Mouse (Mus musculus) megakaryocyte, embryonic 14.5 days (primary cell): ENCODE results near the gene Thbs1. TPM values are rescaled to one million over a fixed set of nuclear protein-coding genes. Genes with fewer than 3 reads are reported as not detected.
A peak's percentile ranks its signal among the peaks of the same experiment; 100 is the strongest.

Experiments
- H3K27me3 ChIP-seq: replicated peaks from 2 replicates; pipeline ENCODE3; 2012; ENCODE audit warnings: inconsistent platforms
- H3K36me3 ChIP-seq: replicated peaks from 2 replicates; pipeline ENCODE3; 2012; ENCODE audit warnings: low read length, inconsistent platforms, mixed read lengths
- H3K4me1 ChIP-seq: 2 replicates; pipeline ENCODE4 v1.6.1; 2012; ENCODE audit warnings: inconsistent platforms
- H3K4me3 ChIP-seq: replicated peaks from 2 replicates; pipeline ENCODE3; 2012; ENCODE audit warnings: moderate library complexity, mild to moderate bottlenecking, inconsistent platforms
- H3K9me3 ChIP-seq: 2 replicates; pipeline ENCODE4 v1.6.1; 2012; ENCODE audit warnings: inconsistent platforms
- FLI1 ChIP-seq: IDR thresholded peaks from 2 replicates; pipeline ENCODE4 v1.6.1; 2012; ENCODE audit warnings: low read length, inconsistent platforms, mixed read lengths
- GATA1 ChIP-seq: IDR thresholded peaks from 3 replicates; pipeline ENCODE4 v1.6.1; 2012; ENCODE audit warnings: mixed read lengths, low read length, inconsistent platforms, borderline replicate concordance
- polyA plus RNA-seq: library from polyadenylated mRNA; stranded (reverse); fragments of >175 nt; gene quantifications from 2 replicates; pipeline ENCODE4 v1.2.3, GENCODE M21; 2012; ENCODE audit warnings: low replicate concordance; ENCODE audit not compliant: insufficient read depth

The Thbs1 gene
- polyA plus RNA-seq, 1 experiment = 258 TPM

DNA sequence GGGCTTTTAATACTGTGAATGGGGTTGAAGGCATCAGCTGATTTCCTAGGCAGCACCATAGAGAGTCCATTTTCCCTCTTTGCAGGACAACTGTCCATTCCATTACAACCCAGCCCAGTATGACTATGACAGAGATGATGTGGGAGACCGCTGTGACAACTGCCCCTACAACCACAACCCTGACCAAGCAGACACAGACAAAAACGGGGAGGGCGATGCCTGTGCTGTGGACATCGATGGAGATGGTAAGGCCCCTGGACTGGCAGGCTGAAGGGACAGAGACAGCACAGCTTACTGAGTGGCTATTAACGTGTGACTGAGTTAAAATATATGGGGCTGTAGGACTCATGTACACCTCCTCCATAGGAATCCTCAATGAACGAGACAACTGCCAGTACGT, 9.1 kb downstream of the Thbs1 start:
- Histone ChIP-seq H3K4me3 (peak overlapping the region; percentile 4), H3K36me3 (peaks cover 100% of the 10 kb centered on the region), H3K9me3 (no peaks in the 10 kb centered on the region), H3K4me1 (peaks cover 61% of the 10 kb centered on the region), H3K27me3 (no peaks in the 10 kb centered on the region)
- TF ChIP-seq FLI1 (no peak), GATA1 (no peak)

DNA sequence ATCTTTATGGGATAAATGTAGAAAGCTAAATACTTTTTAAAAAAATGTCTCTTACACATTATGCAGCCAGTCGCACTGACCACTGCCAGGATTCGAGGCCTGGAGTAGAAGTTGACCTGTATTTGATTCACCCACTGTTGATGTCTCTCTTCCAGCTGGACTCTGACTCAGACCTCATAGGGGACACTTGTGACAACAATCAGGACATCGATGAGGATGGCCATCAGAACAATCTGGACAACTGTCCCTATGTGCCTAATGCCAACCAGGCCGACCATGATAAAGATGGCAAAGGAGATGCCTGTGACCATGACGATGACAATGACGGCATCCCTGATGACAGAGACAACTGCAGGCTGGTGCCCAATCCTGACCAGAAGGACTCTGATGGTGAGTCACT, 10.6 kb downstream of the Thbs1 start:
- Histone ChIP-seq H3K4me3 (peak overlapping the region; percentile 3), H3K4me1 (peaks cover 45% of the 10 kb centered on the region), H3K27me3 (no peaks in the 10 kb centered on the region), H3K36me3 (peaks cover 97% of the 10 kb centered on the region), H3K9me3 (no peaks in the 10 kb centered on the region)
- TF ChIP-seq GATA1 = no peak
- TF ChIP-seq FLI1 = no peak

DNA sequence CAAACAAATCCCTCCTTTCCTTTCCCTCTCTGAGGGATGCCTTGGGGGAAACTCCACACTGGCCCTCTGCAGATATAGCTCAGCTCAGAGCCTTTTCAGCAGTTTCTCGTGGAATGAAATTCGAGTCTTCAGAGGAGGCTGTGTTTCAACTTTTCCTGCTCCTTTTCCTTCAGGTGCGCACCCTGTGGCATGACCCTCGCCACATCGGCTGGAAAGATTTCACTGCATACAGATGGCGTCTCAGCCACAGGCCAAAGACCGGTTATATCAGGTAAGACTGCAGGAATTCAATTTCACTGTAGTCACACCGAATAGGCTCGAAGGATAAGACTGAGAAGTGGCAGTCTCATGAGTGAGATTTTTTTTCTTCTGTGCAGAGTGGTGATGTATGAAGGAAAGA, 12.1 kb downstream of the Thbs1 start:
- Histone ChIP-seq H3K27me3 (no peaks in the 10 kb centered on the region), H3K4me3 (no peak overlapping the region), H3K9me3 (no peaks in the 10 kb centered on the region), H3K36me3 (peaks cover 82% of the 10 kb centered on the region), H3K4me1 (peaks cover 32% of the 10 kb centered on the region)
- TF ChIP-seq FLI1 (no peak), GATA1 (no peak)

DNA sequence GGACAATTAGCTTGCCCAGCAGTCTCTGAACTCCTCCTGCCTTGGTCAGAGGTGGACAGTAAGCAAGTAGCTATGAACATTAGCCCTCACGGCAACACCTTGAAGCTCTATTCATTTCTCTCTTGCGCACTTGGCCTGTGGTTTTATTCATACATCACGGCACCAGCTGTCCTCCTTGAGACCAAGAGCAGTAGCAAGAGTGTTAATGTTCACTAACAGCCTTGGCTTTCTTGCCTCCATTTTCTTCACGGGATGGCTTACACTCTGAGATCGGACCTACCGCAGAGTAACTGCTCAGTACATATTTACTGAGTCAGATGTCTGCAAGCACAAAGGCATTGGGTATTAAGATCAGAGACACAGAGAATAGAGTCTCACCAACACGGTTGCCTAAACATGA, 12.8 kb downstream of the Thbs1 start:
- H3K9me3 ChIP-seq = no peaks in the 10 kb centered on the region

DNA sequence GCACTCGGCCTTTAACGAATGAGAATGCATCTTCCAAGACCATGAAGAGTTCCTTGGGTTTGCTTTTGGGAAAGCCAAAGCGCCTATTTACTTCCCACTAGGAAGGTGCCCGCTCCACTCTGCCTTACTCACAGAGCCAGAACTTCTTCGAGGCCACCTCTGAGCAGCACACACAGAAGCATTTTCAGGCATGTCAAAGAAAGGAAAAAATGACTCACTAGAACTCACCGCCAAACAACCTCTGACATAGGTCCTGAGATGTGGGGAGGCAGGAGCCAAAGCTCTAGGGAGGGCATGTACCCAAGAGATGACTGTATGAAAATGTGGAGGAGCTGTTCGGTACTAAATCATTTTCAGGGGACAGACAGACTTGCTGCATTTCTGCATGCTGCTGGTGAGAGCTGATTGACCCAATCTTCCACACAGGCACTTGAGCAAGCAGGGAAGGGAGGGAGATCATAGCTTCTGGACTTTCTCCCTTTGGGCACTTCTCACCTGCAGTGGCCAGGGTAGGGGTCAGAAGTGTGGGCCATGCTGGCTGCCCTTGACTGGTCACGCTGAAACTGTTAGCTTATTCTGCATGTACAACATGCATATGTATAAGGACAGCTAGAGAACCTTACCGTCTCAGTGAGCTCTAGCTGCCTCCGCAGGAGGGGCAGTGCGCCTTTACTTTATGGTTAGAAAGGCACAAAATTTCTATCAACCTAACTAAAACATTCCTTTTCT, 13.7 kb downstream of the Thbs1 start:
- TF ChIP-seq FLI1 (no peak), GATA1 (no peak)
- Histone ChIP-seq H3K4me1 (peaks cover 17% of the 10 kb centered on the region), H3K27me3 (no peaks in the 10 kb centered on the region), H3K4me3 (no peak overlapping the region), H3K36me3 (peaks cover 66% of the 10 kb centered on the region), H3K9me3 (no peaks in the 10 kb centered on the region)

More for the DNA sequence above, 12.8 kb downstream of the Thbs1 start:
- Histone ChIP-seq H3K4me3 (no peak overlapping the region), H3K36me3 (peaks cover 76% of the 10 kb centered on the region), H3K27me3 (no peaks in the 10 kb centered on the region), H3K4me1 (peaks cover 25% of the 10 kb centered on the region)
- TF ChIP-seq GATA1 (no peak), FLI1 (no peak)

DNA sequence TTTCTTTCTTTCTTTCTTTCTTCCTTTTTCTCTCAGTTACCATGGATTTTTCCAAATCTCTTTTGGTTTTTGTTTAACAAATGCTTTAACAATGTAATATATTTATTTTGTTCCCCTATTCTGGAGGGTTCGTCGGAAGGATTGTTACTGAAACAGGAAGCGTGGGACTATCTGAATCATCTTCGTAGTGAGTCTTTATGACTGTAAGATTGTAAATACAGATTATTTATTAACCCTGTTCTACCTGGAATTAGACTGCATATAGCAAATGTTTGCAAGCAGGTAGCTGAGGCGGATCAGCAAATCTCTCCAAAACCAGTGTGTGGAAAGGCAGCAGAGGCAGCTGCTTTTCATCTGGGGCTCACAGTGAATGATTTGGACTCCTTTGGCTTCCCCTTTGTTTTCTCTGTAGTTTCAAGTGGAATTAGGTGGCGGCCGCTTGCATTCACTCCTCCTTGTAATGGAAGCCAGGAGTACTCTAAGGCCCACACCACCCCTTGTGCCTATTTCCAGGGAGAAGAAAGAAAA, 14.3 kb downstream of the Thbs1 start:
- TF ChIP-seq GATA1 = no peak
- peaks cover 60% of the 10 kb centered on the region for H3K36me3 ChIP-seq
- no peaks in the 10 kb centered on the region for H3K9me3 ChIP-seq
- no peak overlapping the region for H3K4me3 ChIP-seq
- H3K4me1 ChIP-seq = peaks cover 12% of the 10 kb centered on the region
- H3K27me3 ChIP-seq = no peaks in the 10 kb centered on the region

DNA sequence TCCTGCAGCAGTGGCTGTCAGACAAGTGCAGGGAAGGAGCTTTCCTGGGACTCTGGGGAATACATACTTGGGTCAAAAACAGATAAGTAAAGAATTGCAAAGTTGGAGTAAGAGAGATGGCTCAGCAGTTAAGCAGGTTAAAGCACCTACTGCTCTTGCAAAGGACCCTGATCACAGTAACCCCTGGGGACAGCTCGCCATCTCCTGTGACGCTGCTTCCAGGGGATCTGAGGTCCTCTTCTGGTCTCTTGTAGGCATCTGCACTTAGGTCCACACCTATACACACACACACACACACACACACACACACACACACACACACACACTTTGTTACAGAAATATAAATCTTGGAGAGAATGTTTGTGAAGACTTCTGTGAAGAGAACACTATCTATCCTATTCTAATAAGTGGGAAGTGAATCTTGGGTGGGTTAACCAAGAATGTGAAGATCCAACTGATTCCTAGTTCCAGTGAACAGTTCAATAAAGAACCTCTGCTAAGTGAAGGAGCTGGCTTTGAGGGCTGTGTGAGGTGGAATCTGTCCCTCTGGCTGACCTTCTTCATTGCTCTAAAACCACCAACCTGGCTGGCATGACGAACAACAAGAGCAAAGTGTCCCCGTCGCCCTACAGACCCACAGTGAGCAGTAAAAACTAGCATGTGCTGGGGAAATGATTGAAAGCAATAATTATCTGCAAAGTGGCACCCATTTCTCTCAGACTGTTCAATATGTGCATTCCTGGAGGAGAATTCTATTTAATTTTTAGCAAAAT, 16.0 kb downstream of the Thbs1 start:
- Histone ChIP-seq H3K4me1 (peaks cover 16% of the 10 kb centered on the region), H3K4me3 (no peak overlapping the region), H3K27me3 (no peaks in the 10 kb centered on the region), H3K9me3 (no peaks in the 10 kb centered on the region), H3K36me3 (peaks cover 43% of the 10 kb centered on the region)
- TF ChIP-seq FLI1 = no peak
- TF ChIP-seq GATA1 = no peak

DNA sequence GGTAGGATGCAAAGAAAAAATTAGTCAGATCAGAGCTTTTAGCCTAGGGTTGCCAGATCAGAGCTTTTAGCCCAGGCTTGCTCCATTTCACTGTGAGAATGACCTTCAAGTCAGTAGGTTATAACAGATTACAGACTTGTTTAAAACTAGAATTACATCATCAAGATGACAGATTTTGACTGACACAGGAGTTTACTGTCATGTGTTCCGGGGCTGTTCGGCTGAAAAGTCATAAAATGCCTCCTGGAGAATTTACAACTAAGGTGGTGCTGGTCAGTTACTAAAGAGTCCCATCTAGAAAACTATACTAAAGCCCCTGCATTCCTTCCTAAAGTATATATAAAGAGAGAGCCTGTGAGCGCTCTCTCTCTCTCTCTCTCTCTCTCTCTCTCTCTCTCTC, 16.6 kb downstream of the Thbs1 start:
- H3K4me3 ChIP-seq = no peak overlapping the region
- H3K9me3 ChIP-seq = no peaks in the 10 kb centered on the region
- peaks cover 37% of the 10 kb centered on the region for H3K36me3 ChIP-seq
- TF ChIP-seq FLI1 (no peak), GATA1 (no peak)
- no peaks in the 10 kb centered on the region for H3K27me3 ChIP-seq
- H3K4me1 ChIP-seq = peaks cover 14% of the 10 kb centered on the region

DNA sequence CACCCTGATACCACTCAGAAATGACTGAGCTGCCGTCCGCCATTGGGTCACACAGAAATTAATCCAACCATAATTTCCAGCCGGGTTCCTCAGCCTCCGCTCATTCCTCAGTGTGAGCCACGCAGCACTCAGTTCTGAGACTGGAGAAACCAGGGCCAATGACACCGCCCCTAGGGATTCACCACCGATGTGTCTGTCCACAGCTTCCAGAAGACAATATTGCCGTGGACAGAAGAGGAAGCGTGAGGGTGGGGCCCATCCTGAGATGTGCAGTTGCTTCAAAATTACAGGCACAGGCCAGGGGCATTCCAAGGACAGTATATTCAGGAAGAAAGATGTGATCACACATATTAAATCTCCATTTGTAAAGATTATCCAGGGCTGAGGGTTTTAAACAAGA, 25.4 kb downstream of the Thbs1 start:
- TF ChIP-seq GATA1 = no peak
- TF ChIP-seq FLI1 = no peak
- Histone ChIP-seq H3K9me3 (no peaks in the 10 kb centered on the region), H3K4me1 (peaks cover 3% of the 10 kb centered on the region; the same call in 1 of the 2 replicates), H3K36me3 (no peaks in the 10 kb centered on the region), H3K27me3 (peaks cover 4% of the 10 kb centered on the region), H3K4me3 (no peak overlapping the region)

DNA sequence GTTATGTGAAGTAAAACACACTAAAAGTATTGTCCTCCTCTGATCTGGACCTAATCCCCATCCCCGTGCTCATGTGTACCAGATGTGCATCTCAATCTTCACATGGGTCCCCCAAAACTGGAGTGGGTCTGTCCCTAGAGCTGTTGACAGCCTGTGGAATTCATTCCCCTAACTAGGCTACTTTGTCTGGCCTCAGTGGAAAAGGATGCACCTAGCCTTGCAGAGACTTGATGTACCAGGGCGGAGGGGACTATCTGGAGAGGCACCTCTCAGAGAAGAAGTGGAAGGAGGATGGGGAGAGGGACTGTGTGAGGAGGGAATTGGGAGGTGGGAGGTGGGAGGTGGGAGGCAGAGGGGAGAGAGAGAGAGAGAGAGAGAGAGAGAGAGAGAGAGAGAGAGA, 26.1 kb downstream of the Thbs1 start:
- TF ChIP-seq FLI1 = no peak
- TF ChIP-seq GATA1 = no peak
- Histone ChIP-seq H3K36me3 (no peaks in the 10 kb centered on the region), H3K9me3 (no peaks in the 10 kb centered on the region), H3K4me3 (no peak overlapping the region), H3K27me3 (peaks cover 4% of the 10 kb centered on the region), H3K4me1 (peaks cover 3% of the 10 kb centered on the region; the same call in 1 of the 2 replicates)
